Mouse (Mus musculus): ENCODE results near the gene 4930539E08Rik. TPM values are rescaled to one million over a fixed set of nuclear protein-coding genes. Genes with fewer than 3 reads are reported as not detected.

Gene 4930539E08Rik
- polyA plus RNA-seq, 1 experiment from 2014 or later: 0.67 TPM

DNA sequence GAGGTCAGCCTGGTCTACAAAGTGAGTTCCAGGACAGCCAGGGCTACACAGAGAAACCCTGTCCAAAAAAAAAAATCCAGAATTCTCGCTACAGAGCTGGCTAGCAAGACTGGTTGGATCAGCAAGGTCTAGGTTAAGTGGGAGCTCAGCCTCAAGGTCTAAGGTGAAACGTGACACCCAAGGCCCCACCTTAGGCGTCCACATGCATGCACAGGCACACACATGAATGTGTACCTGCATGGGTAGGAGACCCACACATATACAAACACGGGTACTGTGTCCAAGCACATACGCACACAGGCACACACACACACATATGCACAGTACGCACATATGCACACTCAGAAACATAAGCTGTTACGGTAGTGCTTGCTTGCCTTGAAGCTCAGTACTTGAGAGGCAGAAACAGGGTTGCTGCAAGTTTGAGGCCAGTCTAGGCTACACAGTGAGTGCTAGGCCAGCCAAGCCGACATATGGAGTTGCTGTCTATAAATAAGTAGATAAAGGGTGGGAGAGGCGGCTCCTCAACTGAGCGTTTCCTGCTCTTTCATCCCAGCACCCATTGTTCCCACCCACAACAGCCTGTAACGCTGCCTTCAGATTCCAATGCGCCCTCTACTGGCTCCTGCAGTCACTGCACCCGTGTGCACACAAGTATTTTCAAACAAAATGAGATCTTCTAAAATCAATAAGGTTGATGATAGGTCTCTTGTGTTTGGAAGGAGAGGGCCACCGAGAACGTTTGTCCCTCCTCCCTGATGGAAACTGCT is 11.9 kb upstream of the 4930539E08Rik start:
- peaks cover 10% of the 10 kb centered on the region for H3K4me1 ChIP-seq
- WGBS: 46% methylated on average over 15 of the region's 15 CpGs
- H3K9ac ChIP-seq (replicated peaks): no peak overlapping the region
- H3K27ac ChIP-seq (replicated peaks): no peak overlapping the region
- no peaks in the 10 kb centered on the region for H3K36me3 ChIP-seq
- H3K27me3 ChIP-seq: no peaks in the 10 kb centered on the region
- H3K9me3 ChIP-seq: no peaks in the 10 kb centered on the region
- no peak overlapping the region for H3K4me3 ChIP-seq
- no peak for ATAC-seq (replicated peaks)
- H3K4me2 ChIP-seq (replicated peaks): no peak overlapping the region

DNA sequence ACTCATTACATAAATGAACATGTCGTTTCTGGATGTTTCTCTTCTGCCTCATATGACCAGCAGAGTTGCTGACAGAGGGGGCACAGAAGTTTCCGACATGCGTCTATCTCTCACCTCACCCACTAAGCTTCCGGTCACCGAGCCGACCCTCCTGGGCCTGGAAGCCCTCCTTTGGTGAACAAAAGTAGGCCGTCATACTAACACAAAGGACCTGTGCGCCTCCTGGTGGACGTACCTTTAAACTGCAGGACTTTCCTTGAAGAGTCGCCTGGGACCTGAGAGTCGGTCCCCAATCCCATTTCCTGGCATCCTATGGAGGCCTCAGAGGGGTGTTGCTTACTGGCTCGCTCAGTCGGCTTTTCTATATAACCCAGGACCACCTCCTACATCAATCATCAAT is 11.3 kb upstream of the 4930539E08Rik start:
- H3K9ac ChIP-seq (replicated peaks): 0 out of 2 replicates have a peak overlapping the region, but pooled peaks have one; percentile 7
- H3K4me1 ChIP-seq: peaks cover 10% of the 10 kb centered on the region
- no peaks in the 10 kb centered on the region for H3K9me3 ChIP-seq
- no peaks in the 10 kb centered on the region for H3K36me3 ChIP-seq
- no peaks in the 10 kb centered on the region for H3K27me3 ChIP-seq
- no peak overlapping the region for H3K27ac ChIP-seq (replicated peaks)
- H3K4me3 ChIP-seq: no peak overlapping the region
- no peak for ATAC-seq (replicated peaks)
- no peak overlapping the region for H3K4me2 ChIP-seq (replicated peaks)
- WGBS: 15% methylated on average over 13 of the region's 13 CpGs

DNA sequence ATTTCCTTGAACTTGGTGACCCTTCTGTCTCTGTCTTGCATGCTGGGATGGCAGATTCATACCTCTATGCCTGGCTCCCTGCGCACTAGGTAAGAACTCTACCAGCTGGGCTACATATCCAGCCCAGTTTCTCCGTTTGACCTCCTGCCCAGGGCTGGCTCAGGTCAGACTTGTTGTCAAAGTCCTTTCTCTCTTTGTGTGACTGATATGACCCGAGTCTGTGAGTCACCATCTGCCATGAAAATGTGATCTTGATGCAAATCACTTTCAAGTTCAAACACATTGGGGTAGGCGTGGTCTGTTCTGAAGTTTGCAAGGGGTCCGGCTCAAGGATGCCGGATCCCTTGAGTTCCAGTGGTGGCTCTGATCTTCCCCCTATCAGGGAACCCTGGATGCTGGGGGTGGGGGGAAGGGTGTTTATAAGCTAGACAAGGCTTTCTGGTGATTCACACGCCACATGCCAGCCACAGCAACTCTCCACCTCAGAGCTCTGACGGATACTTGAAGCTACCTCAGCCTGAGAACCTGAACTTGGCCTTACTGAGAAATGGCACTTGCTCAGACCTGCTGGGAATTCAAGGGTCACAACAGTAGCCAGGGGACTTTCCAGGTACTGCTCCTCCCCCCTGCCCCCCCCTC is 10.0 kb upstream of the 4930539E08Rik start:
- Histone ChIP-seq H3K36me3 (no peaks in the 10 kb centered on the region), H3K4me2 (replicated peaks) (no peak overlapping the region), H3K9me3 (no peaks in the 10 kb centered on the region), H3K27me3 (no peaks in the 10 kb centered on the region), H3K27ac (replicated peaks) (no peak overlapping the region), H3K4me1 (peaks cover under 1% of the 10 kb centered on the region), H3K4me3 (no peak overlapping the region), H3K9ac (replicated peaks) (no peak overlapping the region)
- ATAC-seq (replicated peaks): no peak
- WGBS: 92% methylated on average over 8 of the region's 8 CpGs

DNA sequence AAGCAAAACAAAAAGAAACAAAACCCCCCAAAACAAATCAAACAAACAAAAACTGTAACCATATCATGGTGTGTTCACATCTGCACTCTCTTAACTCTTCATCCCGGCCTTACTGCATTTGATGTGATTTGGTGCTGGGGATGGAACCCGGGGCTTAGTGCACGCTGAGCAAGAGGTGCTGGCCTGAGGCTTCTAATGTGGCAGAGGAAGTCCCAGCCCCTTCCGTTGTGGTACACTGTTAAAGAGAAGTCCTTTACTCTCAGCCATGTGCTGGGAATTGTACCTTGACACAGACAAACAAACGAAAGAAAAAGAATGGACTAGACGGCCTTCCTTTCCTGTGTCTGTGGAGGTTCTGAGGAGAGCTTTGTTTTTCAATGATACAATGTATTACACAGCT is 7.0 kb upstream of the 4930539E08Rik start:
- H3K4me1 ChIP-seq: no peaks in the 10 kb centered on the region
- no peak for ATAC-seq (replicated peaks)
- no peaks in the 10 kb centered on the region for H3K27me3 ChIP-seq
- no peak overlapping the region for H3K27ac ChIP-seq (replicated peaks)
- H3K9ac ChIP-seq (replicated peaks): no peak overlapping the region
- no peaks in the 10 kb centered on the region for H3K36me3 ChIP-seq
- no peak overlapping the region for H3K4me2 ChIP-seq (replicated peaks)
- no peaks in the 10 kb centered on the region for H3K9me3 ChIP-seq
- WGBS: 76% methylated on average over 6 of the region's 6 CpGs
- H3K4me3 ChIP-seq: no peak overlapping the region

DNA sequence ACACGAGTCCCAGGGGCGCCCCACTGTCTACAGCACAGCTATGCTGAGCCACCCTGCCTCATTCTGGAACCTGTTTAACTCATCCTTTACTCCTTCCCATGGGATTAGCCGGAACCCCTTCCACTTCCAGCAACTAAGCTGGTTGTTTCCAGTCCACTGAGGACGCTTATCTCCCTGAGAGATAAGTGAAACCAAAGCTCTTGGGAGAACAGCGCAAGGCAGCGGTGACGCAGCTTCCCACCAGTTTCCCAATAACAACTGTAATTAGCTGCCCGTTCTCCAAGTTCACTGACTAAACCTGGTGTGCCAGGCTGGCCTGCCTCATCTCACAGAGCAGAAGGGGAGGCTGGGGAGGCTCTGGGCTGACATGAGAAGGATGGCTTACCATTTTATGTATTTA is 6.0 kb upstream of the 4930539E08Rik start:
- H3K9me3 ChIP-seq: no peaks in the 10 kb centered on the region
- no peaks in the 10 kb centered on the region for H3K4me1 ChIP-seq
- no peaks in the 10 kb centered on the region for H3K27me3 ChIP-seq
- no peak overlapping the region for H3K4me3 ChIP-seq
- no peak overlapping the region for H3K9ac ChIP-seq (replicated peaks)
- 69% methylated on average over 8 of the region's 8 CpGs for WGBS
- no peak for ATAC-seq (replicated peaks)
- no peak overlapping the region for H3K4me2 ChIP-seq (replicated peaks)
- no peak overlapping the region for H3K27ac ChIP-seq (replicated peaks)
- no peaks in the 10 kb centered on the region for H3K36me3 ChIP-seq

DNA sequence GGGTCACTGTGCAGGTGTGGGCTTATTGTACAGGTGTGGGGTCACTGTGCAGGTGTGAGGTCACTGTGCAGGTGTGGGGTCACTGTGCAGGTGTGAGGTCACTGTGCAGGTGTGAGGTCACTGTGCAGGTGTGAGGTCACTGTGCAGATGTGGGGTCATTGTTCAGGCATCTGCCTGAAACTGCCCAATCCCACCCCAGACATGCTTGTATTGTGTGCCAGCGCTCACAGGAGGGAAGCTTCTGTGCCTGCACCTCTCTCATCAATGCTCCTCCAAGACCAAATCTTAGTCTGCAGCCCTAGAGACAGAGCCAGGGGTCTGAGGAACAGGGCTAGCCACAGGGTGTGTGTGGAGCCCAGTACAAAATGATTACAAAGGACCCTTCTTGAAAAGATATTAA is 1.4 kb upstream of the 4930539E08Rik start:
- Histone ChIP-seq H3K9ac (replicated peaks) (no peak overlapping the region), H3K4me2 (replicated peaks) (no peak overlapping the region), H3K27me3 (no peaks in the 10 kb centered on the region), H3K4me3 (no peak overlapping the region), H3K9me3 (no peaks in the 10 kb centered on the region), H3K36me3 (no peaks in the 10 kb centered on the region), H3K27ac (replicated peaks) (no peak overlapping the region), H3K4me1 (no peaks in the 10 kb centered on the region)
- WGBS: 81% methylated on average over 1 of the region's 1 CpGs
- ATAC-seq (replicated peaks): no peak

DNA sequence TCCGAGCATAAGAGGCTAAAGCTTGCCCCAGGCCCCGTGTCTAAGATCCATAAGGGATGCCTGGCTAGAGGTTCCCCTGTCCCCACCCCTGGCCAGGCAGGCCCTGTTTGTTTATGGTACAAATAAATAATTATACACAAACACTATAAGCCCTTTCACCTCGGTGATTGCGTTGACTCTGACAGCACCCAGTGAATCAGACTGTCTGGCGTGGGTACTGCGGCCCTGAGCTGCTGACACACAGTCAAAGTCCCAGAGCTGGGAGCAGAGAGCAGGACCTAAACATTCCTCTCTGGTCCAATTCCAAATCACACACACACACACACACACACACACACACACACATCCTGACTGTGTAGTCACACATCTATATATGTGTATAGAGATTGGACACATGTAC is 1.2 kb downstream of the 4930539E08Rik start:
- no peak overlapping the region for H3K27ac ChIP-seq (replicated peaks)
- no peaks in the 10 kb centered on the region for H3K9me3 ChIP-seq
- no peak overlapping the region for H3K9ac ChIP-seq (replicated peaks)
- H3K4me3 ChIP-seq: no peak overlapping the region
- H3K36me3 ChIP-seq: no peaks in the 10 kb centered on the region
- ATAC-seq (replicated peaks): no peak
- H3K4me2 ChIP-seq (replicated peaks): no peak overlapping the region
- 83% methylated on average over 6 of the region's 6 CpGs for WGBS
- peaks cover 7% of the 10 kb centered on the region; the same call in 1 of the 2 replicates for H3K4me1 ChIP-seq
- no peaks in the 10 kb centered on the region for H3K27me3 ChIP-seq

DNA sequence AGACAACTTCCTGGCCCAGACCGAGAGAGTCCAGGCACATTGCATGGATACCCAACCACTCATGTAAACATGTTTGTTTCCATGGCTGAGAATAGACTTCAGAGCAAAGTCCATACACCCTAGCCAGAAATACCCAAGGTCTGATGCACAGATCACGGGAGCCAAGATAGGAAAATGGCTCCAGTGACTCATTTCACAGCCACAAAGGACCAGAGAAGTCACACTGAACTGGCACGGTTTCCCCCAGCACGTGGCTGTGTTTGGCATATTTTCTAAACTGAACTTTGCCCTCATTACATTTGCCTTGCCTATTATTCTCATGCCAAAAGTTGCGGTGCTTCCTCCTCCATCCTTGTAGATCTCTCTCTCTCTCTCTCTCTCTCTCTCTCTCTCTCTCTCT is 1.9 kb downstream of the 4930539E08Rik start:
- Histone ChIP-seq H3K4me2 (replicated peaks) (no peak overlapping the region), H3K36me3 (no peaks in the 10 kb centered on the region), H3K27me3 (no peaks in the 10 kb centered on the region), H3K4me3 (no peak overlapping the region), H3K9me3 (no peaks in the 10 kb centered on the region), H3K4me1 (peaks cover 10% of the 10 kb centered on the region; the same call in 1 of the 2 replicates), H3K9ac (replicated peaks) (no peak overlapping the region), H3K27ac (replicated peaks) (no peak overlapping the region)
- ATAC-seq (replicated peaks): no peak
- WGBS: 62% methylated on average over 5 of the region's 5 CpGs

DNA sequence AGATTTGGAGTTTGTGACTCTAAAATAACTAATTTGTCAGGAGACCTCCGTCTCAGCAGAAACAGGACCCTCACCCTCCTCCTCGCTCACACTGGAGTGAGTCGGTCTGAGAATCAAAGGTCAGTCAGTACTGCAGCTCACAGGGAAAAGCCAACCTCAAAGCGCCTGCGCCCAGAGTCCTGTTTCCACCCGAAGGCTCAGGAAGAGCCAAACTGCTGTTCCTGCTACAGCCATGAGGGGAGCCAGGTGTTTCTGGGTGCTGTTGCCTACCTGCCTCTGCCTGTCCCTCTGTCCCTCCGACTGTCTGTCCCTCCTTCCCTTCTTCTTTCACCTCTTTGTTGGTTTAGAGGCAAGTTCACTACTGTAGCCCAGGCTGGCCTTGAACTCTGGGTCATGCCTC is 5.0 kb downstream of the 4930539E08Rik start:
- no peaks in the 10 kb centered on the region for H3K36me3 ChIP-seq

DNA sequence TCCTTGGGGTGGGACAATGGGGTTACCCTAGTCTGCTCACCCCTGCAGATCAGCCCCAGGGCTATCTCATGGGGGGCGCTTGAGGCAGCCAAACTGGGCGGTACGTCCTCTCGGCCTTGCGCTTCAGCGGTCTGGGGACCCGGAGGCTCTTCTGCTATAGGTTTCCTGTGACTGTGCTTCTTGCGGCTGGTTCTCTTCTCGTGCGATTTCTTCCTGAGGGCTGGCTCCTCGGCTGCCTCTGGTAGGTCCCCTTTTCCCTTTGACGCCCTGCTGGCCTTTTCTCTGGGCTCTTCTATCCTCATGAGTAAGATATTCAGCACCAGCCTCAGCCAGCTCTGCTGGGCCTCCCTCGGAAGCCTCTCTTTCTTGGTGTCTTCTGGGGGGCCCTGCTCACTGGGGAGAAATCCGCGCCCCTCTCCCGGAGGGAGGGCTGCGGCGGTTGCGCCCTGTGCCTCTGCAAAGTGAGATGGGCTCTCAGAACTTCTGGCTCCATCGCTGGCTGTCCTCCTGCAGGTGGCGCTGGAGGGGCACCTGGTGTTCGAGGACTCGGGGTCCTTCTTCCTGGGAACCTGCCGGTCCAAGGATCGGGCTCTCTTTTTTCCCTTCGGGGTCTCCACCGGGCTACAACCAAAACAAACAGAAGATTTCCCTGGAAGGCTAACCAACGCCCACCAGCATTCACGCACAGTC is 5.7 kb downstream of the 4930539E08Rik start:
- whole genome bisulfite sequencing: 6% methylated on average over 29 of the region's 29 CpGs
- H3K9me3 ChIP-seq: no peaks in the 10 kb centered on the region
- H3K4me3 ChIP-seq: peak overlapping the region; percentile 5; the same call in 1 of the 2 replicates
- no peaks in the 10 kb centered on the region for H3K36me3 ChIP-seq
- no peak overlapping the region; the same call in 1 of the 2 replicates for H3K9ac ChIP-seq (replicated peaks)
- H3K4me1 ChIP-seq: peaks cover 23% of the 10 kb centered on the region
- no peak for ATAC-seq (replicated peaks)
- no peaks in the 10 kb centered on the region for H3K27me3 ChIP-seq
- peak overlapping the region; percentile 35 for H3K4me2 ChIP-seq (replicated peaks)
- no peak overlapping the region for H3K27ac ChIP-seq (replicated peaks)

More for the DNA sequence above, 5.0 kb downstream of the 4930539E08Rik start:
- ATAC-seq (replicated peaks): no peak
- Histone ChIP-seq H3K9me3 (no peaks in the 10 kb centered on the region), H3K27ac (replicated peaks) (no peak overlapping the region), H3K4me2 (replicated peaks) (no peak overlapping the region), H3K4me1 (peaks cover 16% of the 10 kb centered on the region), H3K4me3 (no peak overlapping the region), H3K9ac (replicated peaks) (no peak overlapping the region), H3K27me3 (no peaks in the 10 kb centered on the region)
- 25% methylated on average over 7 of the region's 7 CpGs for WGBS

DNA sequence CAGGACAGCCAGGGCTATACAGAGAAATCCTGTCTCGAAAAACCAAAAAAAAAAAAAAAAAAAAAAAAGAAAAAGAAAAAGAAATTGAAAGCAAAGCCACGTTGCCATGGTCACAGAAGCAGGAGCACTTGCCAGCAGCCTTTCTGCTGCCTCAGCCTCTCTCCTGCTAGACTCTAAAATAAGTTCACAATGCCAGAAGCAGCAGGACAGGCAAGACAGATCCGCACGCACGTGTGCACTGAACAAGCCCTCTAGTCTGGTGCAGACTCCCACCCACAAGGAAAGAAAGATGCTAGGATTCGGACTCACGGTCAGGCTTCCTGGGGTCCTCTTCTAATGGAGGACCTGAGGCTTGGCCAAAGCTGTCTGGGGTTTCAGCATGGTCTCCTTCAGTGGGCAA is 7.2 kb downstream of the 4930539E08Rik start:
- WGBS: 44% methylated on average over 7 of the region's 7 CpGs
- Histone ChIP-seq H3K4me2 (replicated peaks) (no peak overlapping the region), H3K27ac (replicated peaks) (0 out of 2 replicates have a peak overlapping the region, but pooled peaks have one; percentile 9), H3K4me1 (peaks cover 23% of the 10 kb centered on the region), H3K36me3 (no peaks in the 10 kb centered on the region), H3K27me3 (no peaks in the 10 kb centered on the region), H3K9me3 (no peaks in the 10 kb centered on the region), H3K4me3 (no peak overlapping the region), H3K9ac (replicated peaks) (no peak overlapping the region)
- ATAC-seq (replicated peaks): no peak

DNA sequence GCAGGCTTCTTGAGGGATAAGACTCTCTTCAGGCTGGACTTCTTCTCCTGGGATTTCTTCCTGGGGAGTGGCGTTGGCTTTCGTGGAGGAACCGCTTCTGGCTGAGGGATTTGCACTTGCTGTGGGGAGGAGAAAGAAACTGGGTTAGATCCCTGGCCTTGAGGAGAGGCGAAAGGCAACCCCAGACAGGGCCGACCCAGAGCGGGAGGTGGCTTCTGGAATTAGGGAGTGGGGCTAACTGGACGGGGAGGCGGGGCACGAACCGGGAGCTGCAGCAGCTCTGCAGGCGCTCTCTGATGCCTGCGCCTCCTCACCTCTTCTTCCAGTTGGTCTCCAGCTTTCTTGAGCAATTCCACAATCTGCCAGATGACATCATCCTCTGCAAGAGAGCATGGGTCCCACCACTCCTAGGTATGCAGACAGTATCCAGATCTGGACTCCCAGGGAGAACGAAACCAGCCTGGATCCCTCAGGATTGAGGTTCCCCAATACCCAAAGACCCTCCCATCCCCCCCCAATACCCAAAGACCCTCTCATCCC is 9.7 kb downstream of the 4930539E08Rik start:
- H3K27me3 ChIP-seq: no peaks in the 10 kb centered on the region
- ATAC-seq (replicated peaks): 0 out of 2 replicates have a peak, but pooled peaks have one; percentile 20
- H3K9ac ChIP-seq (replicated peaks): no peak overlapping the region
- no peaks in the 10 kb centered on the region for H3K9me3 ChIP-seq
- H3K36me3 ChIP-seq: no peaks in the 10 kb centered on the region
- WGBS: 72% methylated on average over 13 of the region's 13 CpGs
- H3K4me3 ChIP-seq: no peak overlapping the region
- peaks cover 23% of the 10 kb centered on the region for H3K4me1 ChIP-seq
- H3K27ac ChIP-seq (replicated peaks): peak overlapping the region; percentile 70
- no peak overlapping the region for H3K4me2 ChIP-seq (replicated peaks)

All from forebrain, embryonic 15.5 days (tissue).